Mouse (Mus musculus): ENCODE results near the gene Rragb.
"Not testable (repeated sequence)": the region's sequence is repeated elsewhere in the genome, so short reads cannot be mapped to it uniquely, and the experiment has no call there.

Gene Rragb

GRCm38 (mm10) chrX:153139734-153140515, at the start of gene Rragb:
Rragb (plus strand) TSS chrX:153139981.
- peak; percentile 72 for DNase-seq

GRCm38 (mm10) chrX:153118486-153118885, 21.3 kb upstream of the Rragb start, which contains the start of gene Foxr2:
Foxr2 (plus strand) TSS chrX:153118786.
- DNase-seq = no peak

GRCm38 (mm10) chrX:153119013-153119412, 20.8 kb upstream of the Rragb start:
- no peak for DNase-seq

- no peak for DNase-seq
Observed at GRCm38 (mm10) chrX:153142656-153143055, 2.9 kb downstream of the Rragb start.

- DNase-seq = no peak
Observed at GRCm38 (mm10) chrX:153151766-153152165, 12.0 kb downstream of the Rragb start.

GRCm38 (mm10) chrX:153155322-153155721, 15.5 kb downstream of the Rragb start:
- DNase-seq = peak; percentile 9

- peak; percentile 8 for DNase-seq
Observed at GRCm38 (mm10) chrX:153174786-153175185, 35.0 kb downstream of the Rragb start.

GRCm38 (mm10) chrX:153182221-153182620, 42.4 kb downstream of the Rragb start:
- DNase-seq = no peak

GRCm38 (mm10) chrX:153199185-153199584, 59.4 kb downstream of the Rragb start:
- DNase-seq = not testable (repeated sequence)

- DNase-seq = no peak
Observed at GRCm38 (mm10) chrX:153211101-153211500, 71.3 kb downstream of the Rragb start.
